ENCODE assay signal across 20 mouse cellular contexts in the genomic region with DNA sequence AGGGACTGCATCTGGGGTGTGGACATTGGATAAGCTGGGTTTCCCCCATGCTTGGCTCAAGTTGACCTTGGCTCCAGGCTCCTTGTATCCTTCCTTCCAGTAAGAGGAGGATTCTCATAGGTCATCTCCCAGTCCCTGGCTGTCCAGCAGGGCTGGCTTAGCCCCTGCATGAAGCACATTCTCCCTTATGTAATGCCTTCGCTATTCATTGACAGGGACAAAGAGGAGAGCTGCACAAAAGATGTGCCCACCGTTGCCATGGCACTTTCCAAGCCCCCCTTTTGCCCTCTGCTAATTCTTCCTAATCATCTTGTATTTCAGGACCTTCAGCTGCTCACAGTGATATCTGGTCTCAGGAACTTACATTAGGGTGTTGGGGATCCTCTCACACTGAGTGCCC.
DNase-seq lines count a peak whose midpoint lies in the region; ATAC-seq and TF ChIP-seq lines count a peak whose summit lies in the region.
"Had no signal": no experiment of that assay in that cellular context is flagged by ENCODE, and none has a peak within 500 bp of the region (broad histone marks: within the 10 kb centered on the region; RNA-seq: fewer than 3 reads in every experiment).

No protein-coding gene starts in this region.

- no peak overlapping the region for H3K27ac ChIP-seq in hindbrain, embryonic 12.5 days
- H3K27ac ChIP-seq in midbrain, embryonic 16.5 days (ENCODE audit: low read length) = no peak overlapping the region
- H3K27ac ChIP-seq: embryonic facial prominence, embryonic 13.5 days; gastrocnemius, adult 2 months; left cerebral cortex, adult 2 months; limb, embryonic 12.5 days; liver, embryonic 15.5 days; neural tube, embryonic 15.5 days; stomach, embryonic 15.5 days had no signal

- H3K36me3 ChIP-seq in hindbrain, embryonic 12.5 days = no peaks in the 10 kb centered on the region
- H3K36me3 ChIP-seq in midbrain, embryonic 16.5 days (ENCODE audit: control insufficient read depth, insufficient read depth, low read length) = no peaks in the 10 kb centered on the region
- H3K36me3 ChIP-seq: embryonic facial prominence, embryonic 13.5 days; limb, embryonic 12.5 days; liver, embryonic 15.5 days; neural tube, embryonic 15.5 days; stomach, embryonic 15.5 days had no signal

- H3K27me3 ChIP-seq in hindbrain, embryonic 12.5 days = no peaks in the 10 kb centered on the region
- H3K27me3 ChIP-seq in midbrain, embryonic 16.5 days (ENCODE audit: control insufficient read depth, insufficient read depth, low read depth, low read length) = no peaks in the 10 kb centered on the region
- H3K27me3 ChIP-seq: embryonic facial prominence, embryonic 13.5 days; limb, embryonic 12.5 days; liver, embryonic 15.5 days; neural tube, embryonic 15.5 days; stomach, embryonic 15.5 days had no signal

- no peak overlapping the region for H3K4me2 ChIP-seq in hindbrain, embryonic 12.5 days (replicated peaks)
- H3K4me2 ChIP-seq in midbrain, embryonic 16.5 days (ENCODE audit: low read length) = no peak overlapping the region
- H3K4me2 ChIP-seq: embryonic facial prominence, embryonic 13.5 days; limb, embryonic 12.5 days; liver, embryonic 15.5 days; neural tube, embryonic 15.5 days; stomach, embryonic 15.5 days had no signal

- 46% methylated on average over 2 of the region's 2 CpGs for WGBS in hindbrain, embryonic 12.5 days
- WGBS in midbrain, embryonic 16.5 days = 19% methylated on average over 2 of the region's 2 CpGs

- H3K9ac ChIP-seq in hindbrain, embryonic 12.5 days = no peak overlapping the region
- H3K9ac ChIP-seq in midbrain, embryonic 16.5 days (ENCODE audit: low read depth, low read length) = no peak overlapping the region
- H3K9ac ChIP-seq: embryonic facial prominence, embryonic 13.5 days; limb, embryonic 12.5 days; liver, embryonic 15.5 days; neural tube, embryonic 15.5 days; stomach, embryonic 15.5 days had no signal

- ATAC-seq in hindbrain, embryonic 12.5 days (ENCODE audit: low FRiP score) = peak; percentile 32; the same call in 1 of the 2 replicates
- ATAC-seq in midbrain, embryonic 16.5 days = peak; percentile 48
- ATAC-seq: lung, postnatal 0 days had no signal

- H3K4me1 ChIP-seq in hindbrain, embryonic 12.5 days = 0 out of 2 replicates have a peak, but pooled peaks cover 6% of the 10 kb centered on the region
- no peaks in the 10 kb centered on the region for H3K4me1 ChIP-seq in midbrain, embryonic 16.5 days (ENCODE audit: control insufficient read depth, insufficient read depth, low read length)
- H3K4me1 ChIP-seq: embryonic facial prominence, embryonic 13.5 days; limb, embryonic 12.5 days; liver, embryonic 15.5 days; neural tube, embryonic 15.5 days; stomach, embryonic 15.5 days had no signal

- no peak for TF ChIP-seq POLR2A in brain, embryonic 14.5 days (IDR thresholded peaks at IDR 0.05; ENCODE audit: borderline replicate concordance, extremely low read depth, insufficient read depth, insufficient read length, poor library complexity, severe bottlenecking)

- H3K4me3 ChIP-seq in hindbrain, embryonic 12.5 days = no peak overlapping the region
- H3K4me3 ChIP-seq in midbrain, embryonic 16.5 days (ENCODE audit: low read depth, low read length) = no peak overlapping the region
- H3K4me3 ChIP-seq: embryonic facial prominence, embryonic 13.5 days; gastrocnemius, adult 2 months; left cerebral cortex, adult 2 months; limb, embryonic 12.5 days; liver, embryonic 15.5 days; myocyte; neural tube, embryonic 15.5 days; stomach, embryonic 15.5 days had no signal

- peaks cover 9% of the 10 kb centered on the region for H3K9me3 ChIP-seq in hindbrain, embryonic 12.5 days (replicated peaks)
- no peaks in the 10 kb centered on the region for H3K9me3 ChIP-seq in midbrain, embryonic 16.5 days (replicated peaks; ENCODE audit: control insufficient read depth, low read length, poor library complexity, severe bottlenecking)
- H3K9me3 ChIP-seq: liver, embryonic 15.5 days; neural tube, embryonic 15.5 days; stomach, embryonic 15.5 days had no signal

- peak; percentile 9 for DNase-seq in embryo, embryonic 10 days (ENCODE audit: low spot score)
- no peak for DNase-seq in embryo, embryonic 9.5 days (ENCODE audit: extremely low spot score)
- DNase-seq in brain, embryonic 14.5 days (ENCODE audit: low read depth) = peak; percentile 81
- DNase-seq in heart, postnatal 14 days = no peak
- DNase-seq in heart, postnatal 4 days = no peak
- no peak for DNase-seq in thymus, adult 18-20 months
- DNase-seq: cerebellum, postnatal 25 days; gastrocnemius, adult 2 months; kidney, adult 18-20 months; kidney, postnatal 10 days had no signal

- intact Hi-C loops in heart, postnatal 14 days (cut with DNase I) = no loop called here

- no peak for TF ChIP-seq CTCF in brain, embryonic 14.5 days (IDR thresholded peaks at IDR 0.05; ENCODE audit: borderline replicate concordance, extremely low read depth, insufficient read depth, insufficient read length)

Comparison
In these comparisons a context has a peak if more than half of its experiments do, and no peak if none do; other contexts are left out.
1. DNase-seq: peak in embryo, embryonic 10 days (single experiment) and brain, embryonic 14.5 days (single experiment); none in embryo, embryonic 9.5 days (single experiment), heart, postnatal 14 days (0 of 2), heart, postnatal 4 days (single experiment) and thymus, adult 18-20 months (0 of 2).